Mouse (Mus musculus) thymus, postnatal 4 days (tissue): ENCODE measurements around the gene Vps29.
"Not testable (repeated sequence)": the region's sequence is repeated elsewhere in the genome, so short reads cannot be mapped to it uniquely, and the experiment has no call there.

ENCODE experiments used
- DNase-seq: peaks from one replicate; pipeline ENCODE4 v3.0.0; 2021

Vps29 gene

GRCm38 (mm10) chr5:122353807-122354491, at the start of gene Vps29, which contains the start of gene Rad9b:
Gene Vps29, plus strand, starts transcription at chr5:122354369.
Gene Rad9b, minus strand, starts transcription at chr5:122354233.
- DNase-seq = peak; percentile 100

- DNase-seq = no peak
Measured at GRCm38 (mm10) chr5:122304541-122304940, 49.6 kb upstream of the Vps29 start.

GRCm38 (mm10) chr5:122305472-122305871, 48.7 kb upstream of the Vps29 start:
- no peak for DNase-seq

- DNase-seq = no peak
Measured at GRCm38 (mm10) chr5:122306536-122306935, 47.6 kb upstream of the Vps29 start.

GRCm38 (mm10) chr5:122310699-122311098, 43.5 kb upstream of the Vps29 start:
- peak; percentile 70 for DNase-seq

GRCm38 (mm10) chr5:122311692-122312091, 42.5 kb upstream of the Vps29 start:
- DNase-seq = peak; percentile 74

- DNase-seq = no peak
Measured at GRCm38 (mm10) chr5:122312346-122312745, 41.8 kb upstream of the Vps29 start.

GRCm38 (mm10) chr5:122312942-122313684, 41.1 kb upstream of the Vps29 start:
- peak; percentile 69 for DNase-seq

- peak; percentile 65 for DNase-seq
Measured at GRCm38 (mm10) chr5:122314966-122315667, 39.1 kb upstream of the Vps29 start.

GRCm38 (mm10) chr5:122317329-122318045, 36.7 kb upstream of the Vps29 start:
- peak; percentile 70 for DNase-seq

GRCm38 (mm10) chr5:122318100-122318499, 36.1 kb upstream of the Vps29 start:
- peak; percentile 66 for DNase-seq

GRCm38 (mm10) chr5:122318976-122319375, 35.2 kb upstream of the Vps29 start:
- not testable (repeated sequence) for DNase-seq

GRCm38 (mm10) chr5:122319474-122320204, 34.5 kb upstream of the Vps29 start:
- no peak for DNase-seq

- DNase-seq = no peak
Measured at GRCm38 (mm10) chr5:122320205-122320781, 33.9 kb upstream of the Vps29 start.

GRCm38 (mm10) chr5:122323523-122323922, 30.6 kb upstream of the Vps29 start:
- DNase-seq = no peak

GRCm38 (mm10) chr5:122324608-122325431, 29.3 kb upstream of the Vps29 start:
- no peak for DNase-seq

GRCm38 (mm10) chr5:122325477-122325876, 28.7 kb upstream of the Vps29 start:
- DNase-seq = no peak

- DNase-seq = no peak
Measured at GRCm38 (mm10) chr5:122327283-122327682, 26.9 kb upstream of the Vps29 start.

GRCm38 (mm10) chr5:122330269-122330668, 23.9 kb upstream of the Vps29 start:
- DNase-seq = no peak

GRCm38 (mm10) chr5:122334682-122335081, 19.5 kb upstream of the Vps29 start:
- DNase-seq = peak; percentile 64
